Mouse (Mus musculus) intestine, embryonic 14.5 days (tissue): ENCODE measurements at regions not wholly inside any gene's neighbourhood (a gene's known extent, or its start where the extent isn't known, plus 50 kb on each side); places are given as distances from the start of the nearest gene placed in this dataset.

Experiments used
- ATAC-seq: fragments of 200-750 bp; cut with Nextera tagmentation; replicated peaks from 2 replicates; pipeline ENCODE4 v1.8.0; 2017; ENCODE audit warnings: low read depth, moderate number of reproducible peaks, moderate TSS enrichment, moderate library complexity; ENCODE audit not compliant: low FRiP score, low TSS enrichment
- DNase-seq: peaks from one replicate; pipeline ENCODE4 v3.0.0-alpha.2; 2018; ENCODE audit warnings: low spot score
- H3K27ac ChIP-seq: fragments of 300-500 bp; sonication (generic); 2 replicates; pipeline ENCODE4 v1.5.1; 2014; ENCODE audit warnings: low read depth, mild to moderate bottlenecking, control low read depth
- H3K27me3 ChIP-seq: fragments of 300-500 bp; sonication (generic); replicated peaks from 2 replicates; pipeline ENCODE4 v1.6.1; 2014; ENCODE audit warnings: low read length, control low read depth; ENCODE audit not compliant: control insufficient read depth, insufficient read depth
- H3K36me3 ChIP-seq: fragments of 300-500 bp; sonication (generic); 2 replicates; pipeline ENCODE4 v1.6.1; 2014; ENCODE audit warnings: low read length, control low read depth; ENCODE audit not compliant: control insufficient read depth, insufficient read depth
- H3K4me1 ChIP-seq: fragments of 300-500 bp; sonication (generic); replicated peaks from 2 replicates; pipeline ENCODE4 v1.6.1; 2014; ENCODE audit warnings: low read length, control low read depth, mixed read lengths; ENCODE audit not compliant: control insufficient read depth, insufficient read depth
- H3K4me2 ChIP-seq: fragments of 300-500 bp; sonication (generic); 2 replicates; pipeline ENCODE4 v1.6.1; 2014; ENCODE audit warnings: low read length
- H3K4me3 ChIP-seq: fragments of 300-500 bp; sonication (generic); 2 replicates; pipeline ENCODE4 v1.5.1; 2014; ENCODE audit warnings: low read depth, low read length, control low read depth, mixed read lengths
- H3K9ac ChIP-seq: fragments of 300-500 bp; sonication (generic); 2 replicates; pipeline ENCODE4 v1.6.1; 2014; ENCODE audit warnings: mild to moderate bottlenecking, low read length
- H3K9me3 ChIP-seq: fragments of 300-500 bp; sonication (generic); 2 replicates; pipeline ENCODE4 v1.6.1; 2016; ENCODE audit warnings: low read length, control low read depth; ENCODE audit not compliant: control insufficient read depth
- WGBS: fragments of 180-500 bp; shearing (Covaris S2); extraction: QIAGEN DNeasy Blood & Tissue Kit; methylation state at CpG from one replicate; pipeline ENCODE4 v1.1.7; 2014; 5-methylcytosine and 5-hydroxymethylcytosine counted together

GRCm38 (mm10) chr6:104082242-104082641 lies 410.3 kb upstream of the Cntn6 start:
- Histone ChIP-seq H3K4me3 (no peak overlapping the region), H3K27ac (no peak overlapping the region), H3K4me1 (no peaks in the 10 kb centered on the region), H3K4me2 (no peak overlapping the region), H3K36me3 (no peaks in the 10 kb centered on the region), H3K9ac (no peak overlapping the region), H3K9me3 (no peaks in the 10 kb centered on the region), H3K27me3 (no peaks in the 10 kb centered on the region)
- DNase-seq (no peak), ATAC-seq (no peak)
- 91% methylated on average over 2 of the region's 2 CpGs for WGBS

- Histone ChIP-seq H3K9me3 (no peaks in the 10 kb centered on the region), H3K4me1 (no peaks in the 10 kb centered on the region), H3K9ac (no peak overlapping the region), H3K4me2 (no peak overlapping the region), H3K4me3 (no peak overlapping the region), H3K36me3 (no peaks in the 10 kb centered on the region), H3K27me3 (no peaks in the 10 kb centered on the region), H3K27ac (no peak overlapping the region)
- ATAC-seq (no peak), DNase-seq (no peak)
- 72% methylated on average over 5 of the region's 5 CpGs for WGBS
Observed at GRCm38 (mm10) chr6:104108386-104108785, 384.2 kb upstream of the Cntn6 start.
